Mouse (Mus musculus): ENCODE measurements around the gene Abcc5.

DNA sequence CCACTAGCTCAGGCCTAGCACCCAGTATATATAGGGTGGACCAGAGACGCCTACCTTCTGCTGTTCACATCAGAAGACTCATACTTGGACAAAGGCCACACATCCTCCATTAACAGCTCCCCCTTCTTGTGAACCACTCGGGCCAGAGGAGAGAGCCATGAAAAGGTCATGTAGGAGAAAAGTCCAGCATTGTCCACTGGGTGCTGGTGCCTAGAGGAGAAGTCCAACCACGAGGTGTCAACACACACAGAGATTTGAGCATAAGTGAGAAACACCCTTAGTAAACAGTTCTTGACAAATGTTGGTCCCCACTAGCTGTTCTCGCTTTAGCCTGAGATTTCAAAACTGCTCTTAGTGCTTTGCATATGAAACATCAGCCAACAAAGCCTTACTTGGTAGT lies 20.9 kb downstream of the Abcc5 start:
- TF ChIP-seq CTCF (IDR thresholded peaks at IDR 0.05; ENCODE audit: extremely low read depth, insufficient read depth, insufficient read length, insufficient replicate concordance) (no peak), POLR2A (IDR thresholded peaks at IDR 0.05; ENCODE audit: low read depth, low read length) (no peak)
